Mouse (Mus musculus): ENCODE measurements around the gene Sec24d. TPM values are rescaled to one million over a fixed set of nuclear protein-coding genes. Genes with fewer than 3 reads are reported as not detected.
A peak's percentile ranks its signal among the peaks of the same experiment; 100 is the strongest.

The Sec24d gene
- polyA plus RNA-seq, 1 experiment from 2014 or later: 21.5 TPM

DNA sequence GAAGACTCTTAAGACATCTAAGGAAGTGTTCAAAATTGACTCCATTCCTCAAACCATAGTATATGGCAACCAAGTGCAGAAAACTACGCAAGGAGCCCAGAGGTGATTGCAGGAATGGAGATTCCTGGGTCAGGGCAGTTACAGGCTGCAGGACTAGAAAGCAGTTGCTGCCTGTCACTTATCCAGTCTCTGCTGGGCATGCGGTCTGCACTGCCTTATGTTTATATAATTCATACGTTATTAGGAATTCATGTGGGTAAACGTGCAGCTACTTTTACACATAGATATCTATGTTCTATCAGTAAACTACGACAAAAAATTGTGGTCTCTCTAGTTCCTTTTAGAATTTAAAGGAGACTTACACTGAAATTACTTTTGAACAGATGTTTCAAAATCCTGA, 46.2 kb downstream of the Sec24d start:
- DNase-seq (ENCODE audit: low spot score, missing footprints): no peak
- 83% methylated on average over 5 of the region's 5 CpGs for WGBS
- Histone ChIP-seq H3K9ac (ENCODE audit: low read length) (no peak overlapping the region), H3K4me1 (ENCODE audit: control insufficient read depth, insufficient read depth, low read length) (no peaks in the 10 kb centered on the region), H3K27me3 (ENCODE audit: control insufficient read depth, insufficient read depth, low read length) (no peaks in the 10 kb centered on the region), H3K4me3 (ENCODE audit: low read depth, low read length) (no peak overlapping the region), H3K4me2 (no peak overlapping the region), H3K9me3 (ENCODE audit: control insufficient read depth, low read length) (no peaks in the 10 kb centered on the region), H3K27ac (ENCODE audit: low read depth, low read length) (no peak overlapping the region), H3K36me3 (ENCODE audit: control insufficient read depth, insufficient read depth, low read length) (no peaks in the 10 kb centered on the region)
- no peak for ATAC-seq (ENCODE audit: low FRiP score)

DNA sequence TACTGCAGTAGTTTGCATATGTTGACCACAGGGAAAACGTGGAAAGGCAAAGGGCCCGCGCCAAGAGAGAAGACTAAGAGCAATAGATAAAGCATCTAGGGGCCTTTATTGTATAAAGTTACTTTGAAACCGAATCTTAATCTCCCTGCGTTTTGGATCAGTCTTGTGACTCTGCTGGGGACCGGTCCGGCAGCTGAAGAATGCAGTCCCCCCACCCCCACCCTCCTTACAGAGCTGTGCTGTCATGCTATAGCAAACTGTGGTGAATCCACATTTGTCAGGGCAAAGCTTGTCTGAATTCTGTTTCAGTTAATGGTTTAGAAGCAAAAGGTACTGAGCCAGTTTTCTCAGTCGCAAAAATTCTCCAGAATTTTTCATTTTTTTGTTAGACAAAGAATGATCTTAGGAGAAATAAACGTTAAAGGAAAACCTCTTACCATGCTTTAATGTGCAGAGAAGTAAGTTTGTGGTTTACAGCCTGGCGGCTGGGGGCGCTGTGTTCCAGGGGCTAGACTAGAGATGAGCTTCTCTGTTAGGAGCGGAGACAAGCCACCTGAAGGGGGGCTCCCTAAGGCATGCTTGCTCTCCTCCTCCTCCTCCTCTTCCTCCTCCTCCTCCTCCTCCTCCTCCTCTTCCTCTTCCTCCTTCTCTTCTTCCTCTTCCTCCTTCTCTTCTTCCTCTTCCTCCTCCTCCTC, 46.8 kb downstream of the Sec24d start:
- ATAC-seq (ENCODE audit: low FRiP score) (no peak), DNase-seq (ENCODE audit: low spot score, missing footprints) (no peak)
- H3K4me3 ChIP-seq (ENCODE audit: low read depth, low read length): no peak overlapping the region
- H3K9ac ChIP-seq (ENCODE audit: low read length): no peak overlapping the region
- no peaks in the 10 kb centered on the region for H3K9me3 ChIP-seq (ENCODE audit: control insufficient read depth, low read length)
- no peaks in the 10 kb centered on the region for H3K4me1 ChIP-seq (ENCODE audit: control insufficient read depth, insufficient read depth, low read length)
- H3K4me2 ChIP-seq: no peak overlapping the region
- H3K36me3 ChIP-seq (ENCODE audit: control insufficient read depth, insufficient read depth, low read length): no peaks in the 10 kb centered on the region
- H3K27me3 ChIP-seq (ENCODE audit: control insufficient read depth, insufficient read depth, low read length): no peaks in the 10 kb centered on the region
- WGBS: 22% methylated on average over 12 of the region's 12 CpGs
- H3K27ac ChIP-seq (ENCODE audit: low read depth, low read length): no peak overlapping the region

GRCm38 (mm10) chr3:123316066-123316465, 48.8 kb downstream of the Sec24d start:
- no peak overlapping the region for H3K4me2 ChIP-seq
- no peaks in the 10 kb centered on the region for H3K36me3 ChIP-seq (ENCODE audit: control insufficient read depth, insufficient read depth, low read length)
- no peak overlapping the region for H3K9ac ChIP-seq (ENCODE audit: low read length)
- ATAC-seq (ENCODE audit: low FRiP score) (no peak), DNase-seq (ENCODE audit: low spot score, missing footprints) (no peak)
- H3K27me3 ChIP-seq (ENCODE audit: control insufficient read depth, insufficient read depth, low read length): no peaks in the 10 kb centered on the region
- H3K4me1 ChIP-seq (ENCODE audit: control insufficient read depth, insufficient read depth, low read length): no peaks in the 10 kb centered on the region
- no peak overlapping the region for H3K4me3 ChIP-seq (ENCODE audit: low read depth, low read length)
- H3K9me3 ChIP-seq (ENCODE audit: control insufficient read depth, low read length): no peaks in the 10 kb centered on the region
- WGBS: 87% methylated on average over 6 of the region's 6 CpGs
- no peak overlapping the region for H3K27ac ChIP-seq (ENCODE audit: low read depth, low read length)

GRCm38 (mm10) chr3:123317081-123317480, 49.8 kb downstream of the Sec24d start:
- Histone ChIP-seq H3K4me3 (ENCODE audit: low read depth, low read length) (no peak overlapping the region), H3K27me3 (ENCODE audit: control insufficient read depth, insufficient read depth, low read length) (no peaks in the 10 kb centered on the region), H3K27ac (ENCODE audit: low read depth, low read length) (no peak overlapping the region), H3K4me2 (no peak overlapping the region), H3K36me3 (ENCODE audit: control insufficient read depth, insufficient read depth, low read length) (no peaks in the 10 kb centered on the region), H3K4me1 (ENCODE audit: control insufficient read depth, insufficient read depth, low read length) (no peaks in the 10 kb centered on the region), H3K9ac (ENCODE audit: low read length) (no peak overlapping the region), H3K9me3 (ENCODE audit: control insufficient read depth, low read length) (no peaks in the 10 kb centered on the region)
- WGBS: 83% methylated on average over 9 of the region's 9 CpGs
- no peak for ATAC-seq (ENCODE audit: low FRiP score)
- DNase-seq (ENCODE audit: low spot score, missing footprints): no peak

GRCm38 (mm10) chr3:123320341-123320740, 53.1 kb downstream of the Sec24d start:
- DNase-seq (ENCODE audit: low spot score, missing footprints) (no peak), ATAC-seq (ENCODE audit: low FRiP score) (no peak)
- Histone ChIP-seq H3K4me2 (no peak overlapping the region), H3K27ac (ENCODE audit: low read depth, low read length) (no peak overlapping the region), H3K9me3 (ENCODE audit: control insufficient read depth, low read length) (no peaks in the 10 kb centered on the region), H3K9ac (ENCODE audit: low read length) (no peak overlapping the region), H3K27me3 (ENCODE audit: control insufficient read depth, insufficient read depth, low read length) (no peaks in the 10 kb centered on the region), H3K4me1 (ENCODE audit: control insufficient read depth, insufficient read depth, low read length) (no peaks in the 10 kb centered on the region), H3K36me3 (ENCODE audit: control insufficient read depth, insufficient read depth, low read length) (no peaks in the 10 kb centered on the region), H3K4me3 (ENCODE audit: low read depth, low read length) (no peak overlapping the region)
- WGBS: 83% methylated on average over 9 of the region's 9 CpGs

- H3K4me2 ChIP-seq: no peak overlapping the region
- H3K4me3 ChIP-seq (ENCODE audit: low read depth, low read length): no peak overlapping the region
- no peak overlapping the region for H3K9ac ChIP-seq (ENCODE audit: low read length)
- 87% methylated on average over 6 of the region's 6 CpGs for WGBS
- no peak overlapping the region for H3K27ac ChIP-seq (ENCODE audit: low read depth, low read length)
- no peaks in the 10 kb centered on the region for H3K4me1 ChIP-seq (ENCODE audit: control insufficient read depth, insufficient read depth, low read length)
- H3K9me3 ChIP-seq (ENCODE audit: control insufficient read depth, low read length): no peaks in the 10 kb centered on the region
- H3K36me3 ChIP-seq (ENCODE audit: control insufficient read depth, insufficient read depth, low read length): no peaks in the 10 kb centered on the region
- ATAC-seq (ENCODE audit: low FRiP score): peak; percentile 71
- no peaks in the 10 kb centered on the region for H3K27me3 ChIP-seq (ENCODE audit: control insufficient read depth, insufficient read depth, low read length)
- no peak for DNase-seq (ENCODE audit: low spot score, missing footprints)
Observed at GRCm38 (mm10) chr3:123321612-123322011, 54.4 kb downstream of the Sec24d start.

GRCm38 (mm10) chr3:123322147-123322546, 54.9 kb downstream of the Sec24d start:
- H3K9ac ChIP-seq (ENCODE audit: low read length): no peak overlapping the region
- no peak overlapping the region for H3K4me2 ChIP-seq
- no peaks in the 10 kb centered on the region for H3K36me3 ChIP-seq (ENCODE audit: control insufficient read depth, insufficient read depth, low read length)
- H3K4me1 ChIP-seq (ENCODE audit: control insufficient read depth, insufficient read depth, low read length): no peaks in the 10 kb centered on the region
- 36% methylated on average over 1 of the region's 1 CpGs for WGBS
- DNase-seq (ENCODE audit: low spot score, missing footprints): peak; percentile 95
- ATAC-seq (ENCODE audit: low FRiP score): peak; percentile 69
- H3K4me3 ChIP-seq (ENCODE audit: low read depth, low read length): no peak overlapping the region
- no peaks in the 10 kb centered on the region for H3K27me3 ChIP-seq (ENCODE audit: control insufficient read depth, insufficient read depth, low read length)
- no peak overlapping the region for H3K27ac ChIP-seq (ENCODE audit: low read depth, low read length)
- no peaks in the 10 kb centered on the region for H3K9me3 ChIP-seq (ENCODE audit: control insufficient read depth, low read length)

DNA sequence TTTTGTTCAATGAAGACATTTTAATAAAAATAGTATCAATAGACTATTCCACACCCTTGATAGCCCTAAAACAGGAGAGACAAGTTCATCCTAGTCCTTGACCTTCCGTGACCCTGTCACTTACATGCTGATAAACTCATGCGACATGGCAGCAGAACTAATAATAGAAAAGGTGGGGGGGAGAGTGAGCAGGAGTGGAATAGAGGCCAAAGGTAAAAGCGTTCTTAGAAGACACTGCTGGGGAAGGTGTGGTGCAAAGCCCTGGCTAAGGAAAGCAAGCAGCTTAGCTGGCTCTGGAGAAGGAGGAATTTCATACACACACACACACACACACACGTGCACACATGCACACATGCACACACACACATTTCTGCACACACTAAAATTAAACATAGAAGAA, 57.1 kb downstream of the Sec24d start:
- no peaks in the 10 kb centered on the region for H3K36me3 ChIP-seq (ENCODE audit: control insufficient read depth, insufficient read depth, low read length)
- no peak overlapping the region for H3K9ac ChIP-seq (ENCODE audit: low read length)
- no peak overlapping the region for H3K27ac ChIP-seq (ENCODE audit: low read depth, low read length)
- H3K4me2 ChIP-seq: no peak overlapping the region
- no peaks in the 10 kb centered on the region for H3K9me3 ChIP-seq (ENCODE audit: control insufficient read depth, low read length)
- no peaks in the 10 kb centered on the region for H3K27me3 ChIP-seq (ENCODE audit: control insufficient read depth, insufficient read depth, low read length)
- H3K4me3 ChIP-seq (ENCODE audit: low read depth, low read length): no peak overlapping the region
- WGBS: 79% methylated on average over 4 of the region's 4 CpGs
- H3K4me1 ChIP-seq (ENCODE audit: control insufficient read depth, insufficient read depth, low read length): no peaks in the 10 kb centered on the region
- ATAC-seq (ENCODE audit: low FRiP score) (no peak), DNase-seq (ENCODE audit: low spot score, missing footprints) (no peak)

DNA sequence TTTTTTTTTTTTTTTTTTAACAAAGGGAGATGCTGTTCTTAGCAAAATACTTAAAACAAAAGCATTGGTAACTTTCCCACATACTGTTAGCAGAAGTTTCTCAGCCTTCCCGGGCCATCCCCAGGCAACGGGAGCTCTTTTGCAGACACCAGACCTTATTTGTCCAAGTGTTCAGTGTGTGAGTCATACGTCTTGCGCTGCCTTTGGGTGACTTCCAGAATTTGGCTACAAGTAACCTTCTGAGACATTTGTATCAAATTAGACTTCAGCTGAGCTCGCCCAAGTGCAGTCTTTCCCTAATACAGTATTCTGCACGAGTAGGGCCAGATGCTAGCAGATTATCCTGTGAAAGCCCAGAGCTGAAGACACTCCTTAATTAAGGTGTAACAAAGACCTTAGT, 62.0 kb downstream of the Sec24d start:
- H3K9ac ChIP-seq (ENCODE audit: low read length): no peak overlapping the region
- H3K27ac ChIP-seq (ENCODE audit: low read depth, low read length): no peak overlapping the region
- no peaks in the 10 kb centered on the region for H3K4me1 ChIP-seq (ENCODE audit: control insufficient read depth, insufficient read depth, low read length)
- H3K36me3 ChIP-seq (ENCODE audit: control insufficient read depth, insufficient read depth, low read length): no peaks in the 10 kb centered on the region
- DNase-seq (ENCODE audit: low spot score, missing footprints): no peak
- H3K4me3 ChIP-seq (ENCODE audit: low read depth, low read length): no peak overlapping the region
- no peak overlapping the region for H3K4me2 ChIP-seq
- no peaks in the 10 kb centered on the region for H3K9me3 ChIP-seq (ENCODE audit: control insufficient read depth, low read length)
- WGBS: 72% methylated on average over 6 of the region's 6 CpGs
- no peaks in the 10 kb centered on the region for H3K27me3 ChIP-seq (ENCODE audit: control insufficient read depth, insufficient read depth, low read length)
- no peak for ATAC-seq (ENCODE audit: low FRiP score)
